Mouse (Mus musculus): ENCODE data around the gene Efna2. TPM values are rescaled to one million over a fixed set of nuclear protein-coding genes. Genes with fewer than 3 reads are reported as not detected.

Gene Efna2
- polyA plus RNA-seq, 1 experiment from 2014 or later, result 1.1 TPM

GRCm38 (mm10) chr10:80159021-80159560 is 20.2 kb upstream of the Efna2 start:
- H3K4me3 ChIP-seq (replicated peaks), result peak overlapping the region; percentile 59
- H3K4me2 ChIP-seq, result peak overlapping the region; percentile 95
- H3K36me3 ChIP-seq, result peaks cover 36% of the 10 kb centered on the region
- DNase-seq (no peak), ATAC-seq (ENCODE audit: low read depth) (no peak)
- H3K9me3 ChIP-seq (replicated peaks), result no peaks in the 10 kb centered on the region
- H3K9ac ChIP-seq, result peak overlapping the region; percentile 37
- peaks cover 95% of the 10 kb centered on the region for H3K4me1 ChIP-seq (replicated peaks)
- WGBS (ENCODE audit: insufficient replicate concordance), result 24% methylated on average over 12 of the region's 12 CpGs
- H3K27me3 ChIP-seq, result no peaks in the 10 kb centered on the region
- peak overlapping the region; percentile 85 for H3K27ac ChIP-seq

GRCm38 (mm10) chr10:80159561-80160454 is 19.5 kb upstream of the Efna2 start:
- ATAC-seq (ENCODE audit: low read depth), result peak; percentile 80
- no peaks in the 10 kb centered on the region for H3K9me3 ChIP-seq (replicated peaks)
- peak overlapping the region; percentile 92 for H3K27ac ChIP-seq
- peak overlapping the region; percentile 95 for H3K4me2 ChIP-seq
- under 1% methylated on average over 55 of the region's 55 CpGs for WGBS (ENCODE audit: insufficient replicate concordance)
- H3K9ac ChIP-seq, result peak overlapping the region; percentile 74
- H3K36me3 ChIP-seq, result peaks cover 29% of the 10 kb centered on the region
- peaks cover 95% of the 10 kb centered on the region for H3K4me1 ChIP-seq (replicated peaks)
- DNase-seq, result peak; percentile 99
- H3K27me3 ChIP-seq, result no peaks in the 10 kb centered on the region
- peak overlapping the region; percentile 59 for H3K4me3 ChIP-seq (replicated peaks)

- Histone ChIP-seq H3K4me1 (replicated peaks) (peaks cover 94% of the 10 kb centered on the region), H3K27me3 (no peaks in the 10 kb centered on the region), H3K4me2 (peak overlapping the region; percentile 95), H3K4me3 (replicated peaks) (peak overlapping the region; percentile 59), H3K36me3 (peaks cover 20% of the 10 kb centered on the region), H3K27ac (peak overlapping the region; percentile 92), H3K9ac (peak overlapping the region; percentile 74), H3K9me3 (replicated peaks) (no peaks in the 10 kb centered on the region)
- ATAC-seq (ENCODE audit: low read depth), result peak; percentile 42
- WGBS (ENCODE audit: insufficient replicate concordance), result under 1% methylated on average over 33 of the region's 33 CpGs
- DNase-seq, result peak; percentile 76
Observed at GRCm38 (mm10) chr10:80160455-80161371, 18.6 kb upstream of the Efna2 start.

DNA sequence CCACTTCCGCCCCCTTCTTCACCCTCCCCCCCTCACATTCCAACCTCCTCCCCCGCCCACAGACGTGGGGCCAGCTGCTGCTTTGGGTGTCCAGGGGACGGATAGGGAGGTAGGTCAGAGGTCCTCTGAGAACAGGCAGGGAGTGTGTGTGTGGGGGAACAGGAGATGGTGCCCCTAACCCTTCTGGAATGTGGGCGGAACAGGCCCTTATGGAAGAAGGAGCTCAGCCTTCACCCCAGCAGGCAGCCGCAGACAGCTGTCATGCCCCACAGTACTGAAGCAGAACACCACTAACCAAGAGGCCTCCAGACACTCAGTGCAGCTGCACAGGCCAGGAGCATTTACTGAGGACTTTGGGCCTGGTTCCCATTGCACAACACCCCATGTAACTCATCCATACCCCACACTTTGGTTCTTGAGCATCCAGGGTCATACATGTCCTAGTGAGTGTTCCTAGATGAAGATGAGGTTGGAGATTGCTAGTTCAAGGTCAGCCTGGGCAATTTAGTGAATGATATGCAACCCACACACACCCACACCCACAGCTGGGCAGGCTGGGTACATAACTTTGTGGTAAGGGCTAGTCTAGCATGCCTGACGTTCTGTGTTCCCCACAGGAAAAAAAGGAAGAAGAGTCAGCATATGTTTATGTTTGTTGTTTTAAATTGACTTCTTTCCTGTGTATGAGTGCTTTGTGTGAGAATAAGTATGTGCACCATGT is 17.6 kb upstream of the Efna2 start:
- peak overlapping the region; percentile 74 for H3K9ac ChIP-seq
- peaks cover 10% of the 10 kb centered on the region for H3K36me3 ChIP-seq
- peak overlapping the region; percentile 92 for H3K27ac ChIP-seq
- no peaks in the 10 kb centered on the region for H3K9me3 ChIP-seq (replicated peaks)
- DNase-seq, result no peak
- H3K4me3 ChIP-seq (replicated peaks), result peak overlapping the region; percentile 59
- H3K4me1 ChIP-seq (replicated peaks), result peaks cover 93% of the 10 kb centered on the region
- 29% methylated on average over 6 of the region's 7 CpGs for WGBS (ENCODE audit: insufficient replicate concordance)
- peak overlapping the region; percentile 95 for H3K4me2 ChIP-seq
- ATAC-seq (ENCODE audit: low read depth), result no peak
- H3K27me3 ChIP-seq, result no peaks in the 10 kb centered on the region

DNA sequence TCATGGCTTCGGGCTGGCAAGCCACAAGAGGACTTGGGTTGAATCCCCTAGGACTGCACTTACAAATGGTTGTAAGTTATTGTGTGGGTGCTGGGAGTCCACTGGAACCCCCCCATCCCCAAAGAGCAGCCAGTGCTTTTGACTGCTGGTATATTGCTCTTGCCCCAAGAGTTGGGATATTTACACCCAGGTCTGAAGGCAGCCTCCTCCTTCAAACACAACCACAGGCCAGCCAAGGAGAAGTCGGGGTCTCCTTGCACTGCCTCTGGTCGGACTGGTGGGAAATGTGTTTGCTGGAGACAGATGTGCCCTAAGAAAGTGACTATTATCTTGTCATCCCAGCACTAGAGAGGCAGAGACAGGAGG is 17.1 kb upstream of the Efna2 start:
- Histone ChIP-seq H3K9ac (0 out of 2 replicates have a peak overlapping the region, but pooled peaks have one; percentile 14), H3K9me3 (replicated peaks) (no peaks in the 10 kb centered on the region), H3K27ac (peak overlapping the region; percentile 92), H3K4me3 (replicated peaks) (no peak overlapping the region), H3K4me2 (peak overlapping the region; percentile 95; the same call in 1 of the 2 replicates), H3K36me3 (peaks cover 4% of the 10 kb centered on the region), H3K27me3 (no peaks in the 10 kb centered on the region), H3K4me1 (replicated peaks) (peaks cover 94% of the 10 kb centered on the region)
- DNase-seq (no peak), ATAC-seq (ENCODE audit: low read depth) (no peak)
- WGBS (ENCODE audit: insufficient replicate concordance), result 63% methylated on average over 3 of the region's 3 CpGs

- H3K9ac ChIP-seq, result 0 out of 2 replicates have a peak overlapping the region, but pooled peaks have one; percentile 19
- peaks cover 89% of the 10 kb centered on the region for H3K4me1 ChIP-seq (replicated peaks)
- ATAC-seq (ENCODE audit: low read depth), result no peak
Observed at GRCm38 (mm10) chr10:80162716-80163299, 16.5 kb upstream of the Efna2 start.

GRCm38 (mm10) chr10:80163721-80164120 is 15.6 kb upstream of the Efna2 start:
- H3K36me3 ChIP-seq, result no peaks in the 10 kb centered on the region
- H3K9me3 ChIP-seq (replicated peaks), result no peaks in the 10 kb centered on the region
- DNase-seq (no peak), ATAC-seq (ENCODE audit: low read depth) (no peak)
- no peaks in the 10 kb centered on the region for H3K27me3 ChIP-seq
- H3K27ac ChIP-seq, result no peak overlapping the region
- 65% methylated on average over 8 of the region's 8 CpGs for WGBS (ENCODE audit: insufficient replicate concordance)
- H3K4me3 ChIP-seq (replicated peaks), result no peak overlapping the region
- peaks cover 85% of the 10 kb centered on the region for H3K4me1 ChIP-seq (replicated peaks)
- no peak overlapping the region for H3K9ac ChIP-seq
- peak overlapping the region; percentile 96 for H3K4me2 ChIP-seq

More at GRCm38 (mm10) chr10:80162716-80163299, 16.5 kb upstream of the Efna2 start:
- 66% methylated on average over 6 of the region's 6 CpGs for WGBS (ENCODE audit: insufficient replicate concordance)
- no peaks in the 10 kb centered on the region for H3K27me3 ChIP-seq
- H3K9me3 ChIP-seq (replicated peaks), result no peaks in the 10 kb centered on the region
- no peaks in the 10 kb centered on the region for H3K36me3 ChIP-seq
- no peak for DNase-seq
- no peak overlapping the region for H3K4me3 ChIP-seq (replicated peaks)
- H3K27ac ChIP-seq, result 0 out of 2 replicates have a peak overlapping the region, but pooled peaks have one; percentile 92
- no peak overlapping the region for H3K4me2 ChIP-seq

DNA sequence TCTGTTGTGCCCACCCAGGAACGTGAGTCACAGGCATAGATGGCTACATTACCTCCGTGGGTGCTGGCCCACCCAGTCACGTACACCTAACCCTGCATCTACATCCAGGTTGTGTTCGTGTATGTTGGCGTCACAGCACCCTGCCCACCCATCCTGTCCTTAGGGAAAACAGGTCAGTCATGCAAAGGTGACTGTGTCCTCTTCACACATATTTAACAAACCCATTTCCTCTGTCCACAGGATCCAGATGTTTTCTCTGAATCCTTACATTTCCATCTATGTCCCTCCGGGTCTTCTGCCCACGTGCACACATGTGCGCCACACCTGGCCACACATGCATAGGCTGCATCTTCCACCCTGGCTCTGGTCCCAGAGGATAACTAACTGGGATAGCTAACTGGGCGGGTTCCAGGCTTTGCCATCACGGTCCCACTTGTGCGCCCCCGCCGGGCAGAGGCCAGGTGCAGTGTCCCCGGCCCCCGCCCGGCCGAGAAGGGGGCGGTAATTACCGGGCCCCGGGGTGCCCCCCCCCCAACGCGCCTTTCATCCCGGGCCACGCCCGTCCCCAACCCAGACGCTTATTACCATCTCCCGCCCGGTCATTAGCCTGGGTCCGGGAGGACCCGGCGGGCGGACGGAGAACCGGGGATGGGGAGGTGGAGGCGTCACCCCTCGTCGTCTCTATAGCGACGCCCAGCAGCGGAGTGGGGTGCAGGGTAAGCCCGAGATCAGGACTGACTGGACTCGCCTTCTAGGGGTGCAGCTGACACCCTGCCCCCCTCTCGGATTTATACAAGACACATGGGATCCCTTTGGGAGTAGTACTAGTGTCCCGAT is 14.9 kb upstream of the Efna2 start:
- H3K4me1 ChIP-seq (replicated peaks), result peaks cover 85% of the 10 kb centered on the region
- peak overlapping the region; percentile 96 for H3K4me2 ChIP-seq
- WGBS (ENCODE audit: insufficient replicate concordance), result 13% methylated on average over 44 of the region's 44 CpGs
- peak overlapping the region; percentile 60 for H3K27ac ChIP-seq
- peak overlapping the region; percentile 75 for H3K9ac ChIP-seq
- DNase-seq (no peak), ATAC-seq (ENCODE audit: low read depth) (no peak)
- H3K9me3 ChIP-seq (replicated peaks), result no peaks in the 10 kb centered on the region
- no peaks in the 10 kb centered on the region for H3K27me3 ChIP-seq
- H3K4me3 ChIP-seq (replicated peaks), result peak overlapping the region; percentile 62
- no peaks in the 10 kb centered on the region for H3K36me3 ChIP-seq

DNA sequence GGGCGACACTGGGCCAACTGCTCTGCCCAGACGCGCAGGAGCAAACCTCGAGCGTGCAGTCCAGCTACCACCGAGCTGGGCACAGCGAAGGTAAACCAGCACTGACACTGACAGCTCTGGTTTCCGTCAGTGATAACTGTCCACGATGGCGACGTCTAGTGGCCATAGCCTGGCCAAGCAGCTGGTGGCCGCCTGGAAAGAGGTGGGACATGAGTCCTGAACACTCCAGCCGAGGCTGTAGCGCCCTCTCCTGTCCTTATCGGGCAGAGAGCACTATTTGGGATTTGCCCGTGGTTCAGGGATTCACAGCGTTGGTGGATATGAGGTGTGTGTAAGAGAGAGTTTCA is 14.3 kb upstream of the Efna2 start:
- under 1% methylated on average over 17 of the region's 17 CpGs for WGBS (ENCODE audit: insufficient replicate concordance)
- H3K9ac ChIP-seq, result peak overlapping the region; percentile 75
- peak overlapping the region; percentile 62 for H3K4me3 ChIP-seq (replicated peaks)
- H3K27ac ChIP-seq, result peak overlapping the region; percentile 60
- DNase-seq, result peak; percentile 94
- peaks cover 87% of the 10 kb centered on the region for H3K4me1 ChIP-seq (replicated peaks)
- no peaks in the 10 kb centered on the region for H3K9me3 ChIP-seq (replicated peaks)
- ATAC-seq (ENCODE audit: low read depth), result peak; percentile 47
- no peaks in the 10 kb centered on the region for H3K27me3 ChIP-seq
- H3K4me2 ChIP-seq, result peak overlapping the region; percentile 96
- peaks cover 5% of the 10 kb centered on the region for H3K36me3 ChIP-seq
